Mouse (Mus musculus) cerebellum, postnatal 4 days (tissue): ENCODE results near the gene Cgn.
A peak's percentile ranks its signal among the peaks of the same experiment; 100 is the strongest.

ENCODE experiments used
- DNase-seq, 2 experiments: peaks; one replicate each; pipeline ENCODE4 v3.0.0; 2022; ENCODE audit warnings: low spot score in 2 of 2, mixed read lengths in 1 of 2

The Cgn gene

GRCm38 (mm10) chr3:94786367-94786835, at the start of gene Cgn:
Gene Cgn, minus strand, starts transcription at chr3:94786492.
- peak; percentile 94 to 99 for DNase-seq

GRCm38 (mm10) chr3:94835396-94835795, 49.1 kb upstream of the Cgn start:
- no peak for DNase-seq

GRCm38 (mm10) chr3:94833358-94833757, 47.1 kb upstream of the Cgn start:
- DNase-seq: no peak

GRCm38 (mm10) chr3:94832701-94833100, 46.4 kb upstream of the Cgn start:
- no peak for DNase-seq

GRCm38 (mm10) chr3:94832100-94832499, 45.8 kb upstream of the Cgn start:
- no peak for DNase-seq

- no peak for DNase-seq
Measured at GRCm38 (mm10) chr3:94824110-94824509, 37.8 kb upstream of the Cgn start.

GRCm38 (mm10) chr3:94822082-94822481, 35.8 kb upstream of the Cgn start:
- no peak for DNase-seq

GRCm38 (mm10) chr3:94821008-94821638, 34.8 kb upstream of the Cgn start:
- DNase-seq: peak in 1 of 2 experiments; percentile 49

GRCm38 (mm10) chr3:94819452-94820425, 33.4 kb upstream of the Cgn start:
- no peak for DNase-seq

- no peak for DNase-seq
Measured at GRCm38 (mm10) chr3:94817731-94818130, 31.4 kb upstream of the Cgn start.

GRCm38 (mm10) chr3:94815603-94816002, 29.3 kb upstream of the Cgn start:
- no peak for DNase-seq

GRCm38 (mm10) chr3:94814663-94815062, 28.4 kb upstream of the Cgn start:
- no peak for DNase-seq

GRCm38 (mm10) chr3:94814063-94814462, 27.8 kb upstream of the Cgn start:
- DNase-seq: no peak

- no peak for DNase-seq
Measured at GRCm38 (mm10) chr3:94813651-94814050, 27.4 kb upstream of the Cgn start.

- peak in 1 of 2 experiments; percentile 9 for DNase-seq
Measured at GRCm38 (mm10) chr3:94811628-94812027, 25.3 kb upstream of the Cgn start.

- no peak for DNase-seq
Measured at GRCm38 (mm10) chr3:94808296-94808695, 22.0 kb upstream of the Cgn start.

- no peak for DNase-seq
Measured at GRCm38 (mm10) chr3:94804976-94805375, 18.7 kb upstream of the Cgn start.

GRCm38 (mm10) chr3:94804146-94804545, 17.9 kb upstream of the Cgn start:
- DNase-seq: no peak

- no peak for DNase-seq
Measured at GRCm38 (mm10) chr3:94796181-94796580, 9.9 kb upstream of the Cgn start.

GRCm38 (mm10) chr3:94795596-94796140, 9.4 kb upstream of the Cgn start:
- no peak for DNase-seq

GRCm38 (mm10) chr3:94794359-94794758, 8.1 kb upstream of the Cgn start:
- DNase-seq: no peak

GRCm38 (mm10) chr3:94793672-94794071, 7.4 kb upstream of the Cgn start:
- no peak for DNase-seq
